Mouse (Mus musculus) myocyte (in vitro differentiated cells): ENCODE measurements at regions not wholly inside any gene's neighbourhood (a gene's known extent, or its start where the extent isn't known, plus 50 kb on each side); places are given as distances from the start of the nearest gene placed in this dataset.

ENCODE experiments used
- H3K27me3 ChIP-seq: one replicate; pipeline ENCODE4 v1.6.1; 2011; ENCODE audit not compliant: control insufficient read depth, insufficient read depth, insufficient read length
- H3K36me3 ChIP-seq: one replicate; pipeline ENCODE4 v1.6.1; 2011; ENCODE audit not compliant: control insufficient read depth, insufficient read depth
- H3K4me2 ChIP-seq: one replicate; pipeline ENCODE4 v1.6.1; 2011; ENCODE audit warnings: low read depth, control low read depth
- H3K4me3 ChIP-seq: one replicate; pipeline ENCODE4 v1.5.1; 2011; ENCODE audit warnings: mild to moderate bottlenecking, control low read depth, moderate library complexity
- H3K79me2 ChIP-seq: one replicate; pipeline ENCODE4 v1.6.1; 2011; ENCODE audit not compliant: control insufficient read depth, insufficient read depth
- H3ac ChIP-seq: one replicate; pipeline ENCODE4 v1.6.1; 2011; ENCODE audit not compliant: control insufficient read depth, insufficient read length
- CEBPB ChIP-seq: IDR thresholded peaks from 2 replicates; pipeline ENCODE4 v1.6.1; 2011; ENCODE audit warnings: mild to moderate bottlenecking, moderate library complexity; ENCODE audit not compliant: poor library complexity, insufficient read depth, severe bottlenecking
- E2F4 ChIP-seq: IDR thresholded peaks from one replicate; pipeline ENCODE4 v1.6.1; 2011; ENCODE audit warnings: mild to moderate bottlenecking, control low read depth, moderate library complexity; ENCODE audit not compliant: insufficient read depth
- MAX ChIP-seq: IDR thresholded peaks from one replicate; pipeline ENCODE4 v1.6.1; 2011; ENCODE audit warnings: low read depth, mild to moderate bottlenecking, control low read depth
- MYOD1 ChIP-seq, 3 experiments: IDR thresholded peaks; one replicate each; pipeline ENCODE4 v1.6.1; 2011; ENCODE audit warnings: control low read depth in 2 of 3, low read depth in 2 of 3, mild to moderate bottlenecking in 2 of 3, moderate library complexity in 1 of 3; ENCODE audit not compliant: insufficient read length in 2 of 3, control insufficient read depth in 1 of 3
- MYOG ChIP-seq, 3 experiments: IDR thresholded peaks; one replicate each; pipeline ENCODE4 v1.6.1; 2011; ENCODE audit warnings: control low read depth in 2 of 3, low read depth in 2 of 3, mild to moderate bottlenecking in 2 of 3; ENCODE audit not compliant: insufficient read length in 2 of 3, control insufficient read depth in 1 of 3, insufficient read depth in 1 of 3
- POLR2A ChIP-seq: IDR thresholded peaks from one replicate; pipeline ENCODE4 v1.6.1; 2011; ENCODE audit warnings: low read depth, mild to moderate bottlenecking, control low read depth, moderate library complexity; ENCODE audit not compliant: insufficient read length
- POLR2AphosphoS2 ChIP-seq: IDR thresholded peaks from one replicate; pipeline ENCODE4 v1.6.1; 2011; ENCODE audit warnings: low read depth, control low read depth; ENCODE audit not compliant: insufficient read length
- REST ChIP-seq: IDR thresholded peaks from one replicate; pipeline ENCODE4 v1.6.1; 2011; ENCODE audit warnings: mild to moderate bottlenecking, control low read depth, moderate library complexity; ENCODE audit not compliant: insufficient read depth, insufficient read length
- SRF ChIP-seq: IDR thresholded peaks from one replicate; pipeline ENCODE4 v1.6.1; 2011; ENCODE audit warnings: low read depth; ENCODE audit not compliant: control insufficient read depth, insufficient read length
- TCF12 ChIP-seq: IDR thresholded peaks from one replicate; pipeline ENCODE4 v1.6.1; 2011; ENCODE audit warnings: mild to moderate bottlenecking, control low read depth; ENCODE audit not compliant: poor library complexity, insufficient read depth, severe bottlenecking
- TCF3 ChIP-seq: IDR thresholded peaks from one replicate; pipeline ENCODE4 v1.6.1; 2011; ENCODE audit warnings: low read depth, control low read depth; ENCODE audit not compliant: insufficient read length
- USF1 ChIP-seq: IDR thresholded peaks from one replicate; pipeline ENCODE4 v1.6.1; 2011; ENCODE audit warnings: low read depth, mild to moderate bottlenecking, control low read depth, moderate library complexity

DNA sequence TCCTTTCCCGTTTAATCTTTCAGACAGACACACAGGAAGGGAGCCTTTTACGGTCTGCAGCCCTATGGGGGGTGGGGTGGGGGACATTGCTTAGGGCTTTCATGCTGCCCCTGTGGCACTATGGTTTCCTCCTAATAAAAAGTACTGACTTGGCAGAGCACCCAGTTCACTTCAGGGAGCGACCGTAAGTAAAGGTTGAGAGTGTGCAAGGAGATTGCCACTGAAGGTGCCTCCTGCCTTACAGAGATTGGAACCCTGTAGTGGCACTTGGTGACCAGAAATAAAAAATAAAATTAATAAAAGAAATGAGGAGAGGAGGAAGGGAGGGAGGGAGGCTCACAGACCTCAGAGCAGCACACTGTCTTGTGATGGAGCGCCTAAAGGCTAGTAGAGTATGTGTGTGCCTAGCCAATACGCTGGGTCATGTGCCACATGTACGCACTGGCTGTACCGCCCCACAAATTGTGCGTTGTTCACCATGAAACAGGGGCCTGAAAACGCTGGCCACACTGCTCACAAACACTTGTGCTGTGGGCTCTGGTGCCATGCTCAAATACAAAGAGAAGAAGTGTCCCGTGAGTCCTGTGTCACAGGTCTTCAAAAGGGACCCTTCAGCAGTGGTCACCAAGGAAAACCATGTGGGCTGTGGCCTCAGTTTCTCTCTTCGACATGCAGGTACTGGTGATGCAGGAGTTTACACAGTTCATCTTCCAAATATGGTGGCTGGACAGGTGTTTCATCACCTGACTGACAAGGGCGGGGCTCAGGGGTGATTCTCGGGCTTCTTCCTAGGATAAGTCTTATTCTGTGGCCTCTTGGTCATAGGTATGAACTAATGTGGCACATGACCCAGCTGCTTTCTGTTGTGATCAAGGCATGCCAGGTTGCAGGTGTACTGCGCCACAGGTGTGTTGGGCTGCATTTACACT lies 250.5 kb upstream of the Irx4 start:
- Histone ChIP-seq H3K36me3 (no peaks in the 10 kb centered on the region), H3K4me3 (no peak overlapping the region), H3ac (no peak overlapping the region), H3K4me2 (no peak overlapping the region), H3K79me2 (no peaks in the 10 kb centered on the region), H3K27me3 (no peaks in the 10 kb centered on the region)
- TF ChIP-seq SRF (no peak), POLR2A (no peak), TCF3 (no peak), TCF12 (no peak)

- Histone ChIP-seq H3ac (no peak overlapping the region), H3K27me3 (no peaks in the 10 kb centered on the region), H3K79me2 (no peaks in the 10 kb centered on the region), H3K4me2 (no peak overlapping the region), H3K4me3 (no peak overlapping the region), H3K36me3 (no peaks in the 10 kb centered on the region)
- TF ChIP-seq TCF3 (no peak), USF1 (no peak), MAX (no peak), MYOD1 (IDR thresholded peaks at IDR 0.05; ENCODE audit: control insufficient read depth in 1 of 3, insufficient read length in 2 of 3, low read depth in 2 of 3) (no peak), POLR2AphosphoS2 (no peak), SRF (no peak), TCF12 (no peak), REST (no peak), POLR2A (no peak), MYOG (IDR thresholded peaks at IDR 0.05; ENCODE audit: control insufficient read depth in 1 of 3, insufficient read depth in 1 of 3, insufficient read length in 2 of 3, low read depth in 2 of 3) (no peak), E2F4 (no peak)
Measured at GRCm38 (mm10) chr13:73019181-73019580, 241.1 kb upstream of the Irx4 start.

- no peak overlapping the region for H3K4me2 ChIP-seq
- H3K36me3 ChIP-seq: no peaks in the 10 kb centered on the region
- H3K79me2 ChIP-seq: no peaks in the 10 kb centered on the region
- H3ac ChIP-seq: no peak overlapping the region
- no peak overlapping the region for H3K4me3 ChIP-seq
- no peak for TF ChIP-seq TCF12
- TF ChIP-seq E2F4: no peak
- TF ChIP-seq MYOD1 (IDR thresholded peaks at IDR 0.05; ENCODE audit: control insufficient read depth in 1 of 3, insufficient read length in 2 of 3, low read depth in 2 of 3): no peak
- TF ChIP-seq POLR2AphosphoS2: no peak
- TF ChIP-seq MYOG (IDR thresholded peaks at IDR 0.05; ENCODE audit: control insufficient read depth in 1 of 3, insufficient read depth in 1 of 3, insufficient read length in 2 of 3, low read depth in 2 of 3): no peak
- no peak for TF ChIP-seq CEBPB
- no peak for TF ChIP-seq REST
- no peak for TF ChIP-seq SRF
- no peak for TF ChIP-seq TCF3
- TF ChIP-seq POLR2A: no peak
- no peaks in the 10 kb centered on the region for H3K27me3 ChIP-seq
Measured at GRCm38 (mm10) chr13:73031217-73031616, 229.1 kb upstream of the Irx4 start.

GRCm38 (mm10) chr13:73033055-73033454 lies 227.2 kb upstream of the Irx4 start:
- H3K27me3 ChIP-seq: no peaks in the 10 kb centered on the region
- TF ChIP-seq TCF12 (no peak), REST (no peak), POLR2A (no peak), USF1 (no peak), TCF3 (no peak), MYOD1 (IDR thresholded peaks at IDR 0.05; ENCODE audit: control insufficient read depth in 1 of 3, insufficient read length in 2 of 3, low read depth in 2 of 3) (no peak), MAX (no peak), CEBPB (no peak), SRF (no peak), POLR2AphosphoS2 (no peak), MYOG (IDR thresholded peaks at IDR 0.05; ENCODE audit: control insufficient read depth in 1 of 3, insufficient read depth in 1 of 3, insufficient read length in 2 of 3, low read depth in 2 of 3) (no peak), E2F4 (no peak)
- no peak overlapping the region for H3K4me3 ChIP-seq
- H3K4me2 ChIP-seq: no peak overlapping the region
- no peak overlapping the region for H3ac ChIP-seq
- H3K79me2 ChIP-seq: no peaks in the 10 kb centered on the region
- no peaks in the 10 kb centered on the region for H3K36me3 ChIP-seq
